Mouse (Mus musculus): ENCODE measurements around the gene Fcrl6.

The Fcrl6 gene

DNA sequence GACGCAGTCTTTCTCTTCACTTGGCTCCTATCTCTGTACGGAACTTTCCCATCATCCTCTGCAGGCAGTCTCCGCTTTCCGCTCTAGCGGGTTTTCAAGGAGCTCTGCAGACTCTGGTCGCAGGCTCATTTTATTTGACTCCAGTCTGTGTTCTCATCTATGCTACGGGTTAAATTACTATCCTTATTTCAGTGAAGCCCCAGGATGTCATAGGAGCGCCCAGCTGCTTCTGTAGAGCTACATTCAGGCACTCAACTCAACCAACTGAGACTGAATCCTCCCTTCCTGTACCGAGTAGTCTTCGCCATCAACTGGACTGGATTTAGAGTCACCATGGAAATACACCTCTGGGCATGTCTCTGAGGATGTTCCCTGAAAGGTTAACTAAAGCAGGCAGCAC, 12.3 kb upstream of the Fcrl6 start:
- DNase-seq (ENCODE audit: low spot score) = no peak

DNA sequence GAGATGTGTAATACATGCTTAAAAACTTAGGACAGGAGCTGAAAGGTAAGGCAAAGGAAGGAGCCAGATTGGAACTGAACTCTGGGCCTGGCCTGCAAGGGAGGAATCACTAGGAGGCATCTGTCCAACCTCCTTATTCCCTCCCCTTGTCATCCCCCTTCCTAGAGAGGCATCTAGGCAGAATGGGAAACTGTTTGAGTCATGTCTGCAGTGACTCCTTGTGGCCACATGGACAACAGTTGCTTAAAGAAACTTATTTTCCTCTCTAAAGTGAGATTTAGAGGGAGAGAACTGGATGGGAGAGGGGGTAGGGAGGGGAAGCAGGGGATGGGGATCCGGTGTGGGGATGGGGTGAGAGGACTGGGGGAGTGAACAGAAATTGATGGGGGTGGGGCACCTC, 10.4 kb upstream of the Fcrl6 start:
- no peak for DNase-seq (ENCODE audit: low spot score)

DNA sequence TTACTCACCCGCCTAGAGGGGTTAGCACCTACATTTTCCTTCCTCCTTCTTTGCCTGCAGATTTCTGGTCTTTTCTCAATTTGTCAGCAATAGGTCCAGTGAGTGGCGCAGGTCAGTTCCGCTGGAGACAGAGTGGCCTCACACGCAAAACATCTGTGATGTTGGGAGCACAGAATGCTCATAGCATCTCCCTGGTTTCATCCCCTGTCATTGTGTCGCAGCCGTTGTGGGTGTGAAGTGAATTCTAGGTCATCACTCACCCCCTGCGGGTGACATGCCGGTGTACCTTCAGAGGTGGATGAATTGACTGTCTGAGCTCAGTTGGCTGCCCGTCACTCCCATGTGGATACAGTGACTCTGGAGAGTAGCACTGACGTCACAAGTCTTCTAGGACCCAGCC, 9.0 kb upstream of the Fcrl6 start:
- no peak for DNase-seq (ENCODE audit: low spot score)

GRCm38 (mm10) chr1:172594495-172594894, 7.9 kb downstream of the Fcrl6 start:
- peak; percentile 83 for DNase-seq (ENCODE audit: low spot score)

GRCm38 (mm10) chr1:172593956-172594355, 8.4 kb downstream of the Fcrl6 start:
- no peak for DNase-seq (ENCODE audit: low spot score)

GRCm38 (mm10) chr1:172593321-172593720, 9.0 kb downstream of the Fcrl6 start:
- DNase-seq (ENCODE audit: low spot score) = no peak

DNA sequence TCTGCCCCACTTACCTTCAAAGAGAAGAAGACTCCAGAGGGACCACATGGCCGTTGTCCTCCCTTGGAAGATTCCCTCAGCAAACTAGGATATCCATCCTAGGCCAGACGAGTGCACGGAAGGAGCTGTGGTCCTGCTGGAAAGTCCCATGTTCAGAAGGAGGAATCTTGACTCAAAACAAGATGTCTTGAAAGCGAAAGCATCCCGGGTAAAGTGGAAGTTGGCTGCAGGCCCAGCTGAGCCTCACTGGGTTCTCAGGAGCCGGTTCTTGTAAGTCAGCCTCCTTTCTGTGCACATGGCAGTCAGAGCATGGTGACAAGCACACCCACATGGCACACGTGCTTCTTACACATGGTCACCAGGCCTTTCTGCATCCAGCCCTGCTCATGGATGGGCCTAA, 12.0 kb downstream of the Fcrl6 start, which contains the start of gene Slamf8:
Gene Slamf8 (minus strand): TSS at position 184 of the 400 bp plus-strand sequence.
- no peak for DNase-seq (ENCODE audit: low spot score)

DNA sequence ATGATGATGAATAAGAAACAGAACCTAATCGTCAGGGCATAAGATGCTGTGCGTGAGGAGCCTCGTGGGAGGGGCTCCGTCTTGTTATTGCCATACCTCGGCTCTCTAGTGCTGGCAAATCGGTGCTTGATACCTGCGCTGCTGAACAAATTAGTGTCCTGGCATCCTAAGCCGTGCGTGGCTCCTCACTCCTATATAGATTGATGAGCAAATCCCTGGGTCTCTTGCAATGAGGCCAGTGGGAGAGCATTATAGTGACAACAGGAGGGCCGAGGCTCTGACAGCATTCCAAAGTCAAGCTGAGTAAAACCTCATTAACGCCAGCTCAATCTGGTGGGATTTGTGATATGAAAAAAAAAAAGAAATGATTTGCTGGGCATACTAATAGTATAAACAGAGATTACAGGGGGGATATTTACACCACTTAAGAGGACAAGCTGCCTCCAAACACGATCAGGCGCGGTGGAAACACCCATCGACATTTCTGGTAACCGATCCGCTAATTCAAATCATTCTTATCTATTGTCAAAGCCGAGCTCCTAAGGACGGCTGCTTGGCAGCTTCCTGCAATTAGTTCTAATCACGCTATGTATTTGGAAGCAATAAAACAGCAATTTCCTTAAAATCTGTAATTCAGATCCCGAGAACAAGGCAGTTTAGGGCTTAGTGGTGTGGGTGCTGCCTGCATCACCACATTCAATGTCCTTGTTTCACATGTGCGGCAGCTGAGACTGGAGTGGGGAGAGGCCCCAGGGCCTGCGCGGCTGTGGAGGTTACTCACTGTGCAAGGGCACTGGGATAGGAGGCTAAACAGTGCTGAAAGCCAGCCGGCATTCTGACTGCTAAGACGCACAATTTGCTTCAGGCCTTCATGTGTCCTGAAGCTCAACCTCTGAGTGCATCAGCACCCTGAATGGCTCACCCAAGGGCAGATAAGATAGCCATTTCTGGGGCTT, 16.5 kb downstream of the Fcrl6 start:
- peak; percentile 40 for DNase-seq (ENCODE audit: low spot score)

DNA sequence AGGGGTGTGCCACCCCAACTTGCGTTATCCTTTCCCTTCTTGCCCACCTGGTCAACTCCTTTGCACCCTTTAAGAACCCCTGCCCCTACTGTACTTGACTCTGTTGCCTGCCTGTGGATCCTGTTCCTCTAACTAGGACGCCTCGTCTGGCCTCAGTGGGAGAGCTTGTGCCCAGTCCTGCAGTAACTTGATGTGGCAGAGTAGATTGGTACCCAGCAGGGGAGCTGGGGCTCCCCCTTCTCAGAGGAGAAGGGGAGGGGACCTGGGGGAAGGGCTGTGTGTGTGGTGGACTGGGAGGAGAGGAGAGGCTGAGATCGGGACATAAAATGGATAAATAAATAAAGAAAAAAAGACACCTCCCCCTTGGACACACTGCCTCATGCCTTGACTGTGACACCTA, 17.3 kb downstream of the Fcrl6 start:
- no peak for DNase-seq (ENCODE audit: low spot score)

GRCm38 (mm10) chr1:172584271-172584670, 18.1 kb downstream of the Fcrl6 start:
- DNase-seq (ENCODE audit: low spot score) = no peak

GRCm38 (mm10) chr1:172582436-172582835, 19.9 kb downstream of the Fcrl6 start:
- DNase-seq (ENCODE audit: low spot score) = no peak

GRCm38 (mm10) chr1:172580116-172580515, 22.2 kb downstream of the Fcrl6 start:
- DNase-seq (ENCODE audit: low spot score) = no peak

DNA sequence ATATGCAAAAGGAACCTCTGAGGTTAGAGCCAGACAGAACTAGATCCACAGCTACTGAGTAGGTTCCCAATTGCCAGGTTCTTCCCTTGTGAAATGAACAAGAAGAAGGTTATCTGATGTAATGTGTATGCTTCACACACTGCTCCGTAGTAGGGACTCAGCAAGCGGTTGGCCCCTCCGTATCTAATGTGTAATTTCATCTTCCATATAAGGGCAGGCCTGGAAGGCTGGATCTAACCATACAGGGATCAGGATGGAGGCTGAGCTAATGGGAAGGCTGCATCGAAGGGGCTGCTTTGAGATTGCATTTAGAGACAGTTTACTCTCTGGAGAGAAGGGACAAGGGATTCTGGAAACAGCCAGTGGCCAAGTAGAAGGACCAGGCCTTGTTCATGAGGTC, 34.6 kb downstream of the Fcrl6 start:
- peak; percentile 9 for DNase-seq (ENCODE audit: low spot score)

- no peak for DNase-seq (ENCODE audit: low spot score)
Measured at GRCm38 (mm10) chr1:172566131-172566530, 36.2 kb downstream of the Fcrl6 start.

GRCm38 (mm10) chr1:172563465-172563828, 38.9 kb downstream of the Fcrl6 start:
- DNase-seq (ENCODE audit: low spot score) = no peak

- peak; percentile 89 for DNase-seq (ENCODE audit: low spot score)
Measured at GRCm38 (mm10) chr1:172562641-172563464, 39.5 kb downstream of the Fcrl6 start.

GRCm38 (mm10) chr1:172555638-172556037, 46.7 kb downstream of the Fcrl6 start, which contains the start of gene Vsig8:
Vsig8 (plus strand) TSS chr1:172555938.
- no peak for DNase-seq (ENCODE audit: low spot score)

GRCm38 (mm10) chr1:172552623-172553022, 49.7 kb downstream of the Fcrl6 start:
- DNase-seq (ENCODE audit: low spot score) = no peak

DNA sequence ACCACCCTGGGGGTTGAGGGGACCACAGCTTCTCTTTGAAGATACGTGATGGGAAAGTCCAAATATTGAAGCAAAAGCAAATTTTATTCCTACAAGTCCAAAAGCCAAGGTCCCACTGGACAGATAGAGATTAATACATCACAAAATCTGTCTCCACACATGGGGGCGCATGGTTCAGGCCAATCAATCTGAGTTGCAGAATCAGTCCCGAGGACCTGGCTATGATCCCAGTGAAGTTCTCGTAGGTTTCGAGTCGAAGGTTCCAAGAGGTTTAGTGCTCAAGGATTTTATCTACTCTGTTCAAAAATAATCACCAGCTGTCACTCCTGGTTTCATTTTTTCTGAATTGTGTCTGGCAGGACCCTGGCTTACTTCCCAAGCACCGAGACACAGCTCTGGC, 51.3 kb downstream of the Fcrl6 start:
- no peak for DNase-seq (ENCODE audit: low spot score)

DNA sequence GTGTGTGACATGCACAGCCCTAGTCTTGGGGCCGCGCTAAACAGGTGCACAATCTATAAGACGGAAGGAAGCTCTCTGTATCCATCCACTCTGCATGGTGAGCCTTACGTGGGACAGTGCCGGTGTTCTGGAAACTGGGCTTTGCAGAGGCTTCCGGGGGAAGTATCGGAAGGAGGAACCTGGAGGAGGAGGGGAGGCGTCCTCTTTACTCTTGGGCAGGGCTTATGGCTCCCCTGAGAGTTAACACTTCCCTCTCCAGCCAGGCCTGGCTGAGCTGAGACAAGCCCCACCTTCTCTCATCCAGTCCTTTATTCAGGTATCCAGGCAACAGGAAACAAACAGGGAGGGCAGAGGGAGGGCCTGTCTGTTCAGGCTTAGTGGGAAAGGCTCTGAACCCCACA, 51.8 kb downstream of the Fcrl6 start:
- peak; percentile 83 for DNase-seq (ENCODE audit: low spot score)

GRCm38 (mm10) chr1:172549717-172550116, 52.6 kb downstream of the Fcrl6 start:
- DNase-seq (ENCODE audit: low spot score) = no peak

- DNase-seq (ENCODE audit: low spot score) = no peak
Measured at GRCm38 (mm10) chr1:172549314-172549713, 53.0 kb downstream of the Fcrl6 start.

DNA sequence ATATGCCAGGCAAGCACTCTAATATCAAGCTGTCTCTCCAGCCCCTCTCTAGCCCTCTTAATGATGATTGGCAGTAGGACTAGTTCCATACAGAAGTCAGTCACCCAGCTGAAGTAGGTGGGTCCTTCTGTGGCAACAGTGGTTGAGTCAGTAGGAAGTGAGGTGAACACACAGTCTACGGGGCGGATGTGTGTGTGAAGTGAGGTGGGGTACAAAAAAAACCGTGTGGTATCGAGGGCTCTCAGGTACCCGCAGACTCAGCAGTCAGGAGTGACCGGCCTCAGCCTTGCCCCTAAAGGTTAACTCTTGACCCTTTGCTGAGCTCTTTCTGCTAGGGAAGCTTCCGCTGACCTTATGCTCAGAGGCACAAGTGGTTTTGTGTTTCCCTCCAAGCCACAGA, 53.9 kb downstream of the Fcrl6 start:
- DNase-seq (ENCODE audit: low spot score) = no peak
